Mouse (Mus musculus): ENCODE data around the gene Cntnap2. TPM values are rescaled to one million over a fixed set of nuclear protein-coding genes. Genes with fewer than 3 reads are reported as not detected.

Gene Cntnap2
- polyA plus RNA-seq, 1 experiment from 2014 or later, result 6.9 TPM

DNA sequence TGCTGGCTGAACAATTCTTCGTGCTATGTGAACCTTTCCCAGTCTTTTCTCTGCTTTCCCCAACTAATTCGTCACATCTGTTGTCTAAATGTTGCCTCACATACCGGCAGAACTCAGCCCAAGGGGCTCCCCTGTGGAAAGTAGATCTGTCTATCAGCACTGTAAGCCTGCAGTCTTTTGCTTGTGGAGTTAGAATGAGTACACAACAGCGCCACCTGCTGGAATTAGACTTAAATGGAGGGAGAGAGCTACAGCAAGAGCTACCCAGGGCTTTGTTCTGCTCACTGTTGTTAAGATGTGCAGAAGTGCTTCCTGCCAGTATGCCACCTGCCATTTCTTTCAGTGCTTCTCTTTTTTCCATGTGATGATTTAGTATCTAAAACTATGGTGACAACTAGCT lies 1954.4 kb downstream of the Cntnap2 start:
- Histone ChIP-seq H3K4me1 (ENCODE audit: control insufficient read depth, insufficient read depth, low read length) (no peaks in the 10 kb centered on the region), H3K9ac (ENCODE audit: low read length) (no peak overlapping the region), H3K4me2 (ENCODE audit: low read depth) (no peak overlapping the region), H3K4me3 (ENCODE audit: low read depth, low read length) (no peak overlapping the region), H3K27ac (ENCODE audit: low read depth, low read length) (no peak overlapping the region), H3K36me3 (ENCODE audit: control insufficient read depth, insufficient read depth, low read length) (no peaks in the 10 kb centered on the region), H3K27me3 (ENCODE audit: control insufficient read depth, insufficient read depth, low read length) (no peaks in the 10 kb centered on the region), H3K9me3 (ENCODE audit: control insufficient read depth, low read length) (no peaks in the 10 kb centered on the region)
- 16% methylated on average over 4 of the region's 4 CpGs for WGBS
- ATAC-seq (ENCODE audit: insufficient read depth, low FRiP score, low TSS enrichment) (peak; percentile 91), DNase-seq (ENCODE audit: low spot score) (peak; percentile 89)

GRCm38 (mm10) chr6:47014886-47015586 lies 1955.9 kb downstream of the Cntnap2 start:
- 80% methylated on average over 1 of the region's 1 CpGs for WGBS
- DNase-seq (ENCODE audit: low spot score), result no peak
- ATAC-seq (ENCODE audit: insufficient read depth, low FRiP score, low TSS enrichment), result no peak

DNA sequence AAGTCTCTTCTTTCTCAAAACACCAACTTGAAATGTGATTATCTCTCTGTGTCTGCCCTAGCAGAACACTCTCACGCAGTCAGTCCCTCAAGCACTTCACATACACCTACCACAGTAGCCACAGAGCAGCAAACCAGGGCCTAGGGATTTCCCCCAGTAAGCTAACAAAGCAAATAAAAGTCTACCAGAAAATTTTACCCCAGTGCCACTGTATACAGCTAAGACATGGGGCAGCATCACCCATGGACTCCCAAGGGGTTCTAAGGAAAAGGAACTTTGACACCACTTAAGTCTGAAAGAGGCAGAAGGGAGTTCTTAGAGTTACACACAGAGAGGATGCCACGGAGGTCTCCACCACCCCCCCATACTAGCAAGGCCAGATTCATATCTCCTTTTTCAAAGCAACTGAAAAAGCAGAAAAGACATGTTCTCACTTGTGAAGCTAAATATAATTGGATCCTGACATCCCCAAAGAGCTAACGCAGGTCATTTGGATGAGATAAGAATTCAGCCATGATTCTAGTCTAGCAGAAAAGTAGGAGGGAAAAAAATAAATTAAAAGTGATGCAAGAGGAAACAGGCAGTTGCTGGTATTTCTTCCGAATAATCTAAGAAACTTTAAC lies 1967.0 kb downstream of the Cntnap2 start:
- no peaks in the 10 kb centered on the region for H3K9me3 ChIP-seq (ENCODE audit: control insufficient read depth, low read length)
- no peak overlapping the region for H3K4me2 ChIP-seq (ENCODE audit: low read depth)
- H3K36me3 ChIP-seq (ENCODE audit: control insufficient read depth, insufficient read depth, low read length), result no peaks in the 10 kb centered on the region
- no peaks in the 10 kb centered on the region for H3K4me1 ChIP-seq (ENCODE audit: control insufficient read depth, insufficient read depth, low read length)
- DNase-seq (ENCODE audit: low spot score) (no peak), ATAC-seq (ENCODE audit: insufficient read depth, low FRiP score, low TSS enrichment) (no peak)
- H3K4me3 ChIP-seq (ENCODE audit: low read depth, low read length), result no peak overlapping the region
- H3K27me3 ChIP-seq (ENCODE audit: control insufficient read depth, insufficient read depth, low read length), result no peaks in the 10 kb centered on the region
- H3K27ac ChIP-seq (ENCODE audit: low read depth, low read length), result no peak overlapping the region
- 80% methylated on average over 4 of the region's 4 CpGs for WGBS
- H3K9ac ChIP-seq (ENCODE audit: low read length), result no peak overlapping the region

More at GRCm38 (mm10) chr6:47014886-47015586, 1955.9 kb downstream of the Cntnap2 start:
- Histone ChIP-seq H3K9ac (ENCODE audit: low read length) (no peak overlapping the region), H3K4me3 (ENCODE audit: low read depth, low read length) (no peak overlapping the region), H3K9me3 (ENCODE audit: control insufficient read depth, low read length) (no peaks in the 10 kb centered on the region), H3K27ac (ENCODE audit: low read depth, low read length) (no peak overlapping the region), H3K4me2 (ENCODE audit: low read depth) (no peak overlapping the region), H3K27me3 (ENCODE audit: control insufficient read depth, insufficient read depth, low read length) (no peaks in the 10 kb centered on the region), H3K4me1 (ENCODE audit: control insufficient read depth, insufficient read depth, low read length) (no peaks in the 10 kb centered on the region), H3K36me3 (ENCODE audit: control insufficient read depth, insufficient read depth, low read length) (no peaks in the 10 kb centered on the region)

DNA sequence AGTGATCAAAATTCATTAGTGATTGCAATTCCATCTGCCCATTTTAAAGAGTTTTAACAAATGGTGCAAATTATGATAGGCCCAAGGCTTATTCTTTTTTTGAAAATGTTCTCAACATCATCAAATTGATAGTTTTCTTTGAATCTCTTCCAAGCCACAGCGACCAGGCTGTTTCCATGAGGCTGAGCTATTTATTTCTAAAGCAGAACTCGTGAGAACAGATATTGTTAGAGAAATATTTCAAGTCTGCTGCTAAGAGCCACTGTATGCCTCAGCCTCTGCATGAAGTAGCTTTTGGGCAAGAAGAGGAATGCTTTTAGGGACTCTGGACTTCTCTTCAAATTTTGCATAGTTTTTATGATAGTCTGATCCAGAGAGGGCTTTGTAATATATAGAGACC lies 1972.2 kb downstream of the Cntnap2 start:
- H3K9ac ChIP-seq (ENCODE audit: low read length), result no peak overlapping the region
- no peak overlapping the region for H3K4me3 ChIP-seq (ENCODE audit: low read depth, low read length)
- no peak overlapping the region for H3K27ac ChIP-seq (ENCODE audit: low read depth, low read length)
- no peak overlapping the region for H3K4me2 ChIP-seq (ENCODE audit: low read depth)
- 85% methylated on average over 2 of the region's 2 CpGs for WGBS
- H3K36me3 ChIP-seq (ENCODE audit: control insufficient read depth, insufficient read depth, low read length), result no peaks in the 10 kb centered on the region
- H3K9me3 ChIP-seq (ENCODE audit: control insufficient read depth, low read length), result no peaks in the 10 kb centered on the region
- no peaks in the 10 kb centered on the region for H3K4me1 ChIP-seq (ENCODE audit: control insufficient read depth, insufficient read depth, low read length)
- H3K27me3 ChIP-seq (ENCODE audit: control insufficient read depth, insufficient read depth, low read length), result no peaks in the 10 kb centered on the region
- ATAC-seq (ENCODE audit: insufficient read depth, low FRiP score, low TSS enrichment), result no peak
- no peak for DNase-seq (ENCODE audit: low spot score)

DNA sequence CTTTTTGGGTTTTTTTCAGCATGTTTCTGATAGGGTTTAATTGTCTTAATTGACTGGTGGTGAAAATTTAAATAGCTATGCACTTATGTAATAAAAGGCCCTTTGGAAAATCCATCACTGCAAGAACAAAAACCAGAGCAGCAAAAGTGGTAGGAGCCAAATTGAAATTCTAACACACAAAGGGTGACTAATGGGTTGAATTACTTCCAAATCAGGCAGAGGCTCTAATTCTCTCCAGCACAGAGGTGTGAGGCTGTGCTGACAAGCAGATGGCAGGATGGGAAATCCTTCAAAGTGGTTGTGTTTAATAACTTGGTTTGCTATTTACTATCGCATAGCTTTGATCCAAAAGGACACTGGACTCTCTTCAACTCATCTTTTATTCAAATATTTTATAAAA lies 1983.4 kb downstream of the Cntnap2 start:
- Histone ChIP-seq H3K27me3 (ENCODE audit: control insufficient read depth, insufficient read depth, low read length) (no peaks in the 10 kb centered on the region), H3K9me3 (ENCODE audit: control insufficient read depth, low read length) (no peaks in the 10 kb centered on the region), H3K27ac (ENCODE audit: low read depth, low read length) (no peak overlapping the region), H3K4me3 (ENCODE audit: low read depth, low read length) (no peak overlapping the region), H3K4me2 (ENCODE audit: low read depth) (no peak overlapping the region), H3K4me1 (ENCODE audit: control insufficient read depth, insufficient read depth, low read length) (no peaks in the 10 kb centered on the region), H3K36me3 (ENCODE audit: control insufficient read depth, insufficient read depth, low read length) (no peaks in the 10 kb centered on the region), H3K9ac (ENCODE audit: low read length) (no peak overlapping the region)
- DNase-seq (ENCODE audit: low spot score) (no peak), ATAC-seq (ENCODE audit: insufficient read depth, low FRiP score, low TSS enrichment) (no peak)
- 80% methylated on average over 1 of the region's 1 CpGs for WGBS

GRCm38 (mm10) chr6:47043586-47043985 lies 1984.4 kb downstream of the Cntnap2 start:
- Histone ChIP-seq H3K27me3 (ENCODE audit: control insufficient read depth, insufficient read depth, low read length) (no peaks in the 10 kb centered on the region), H3K9me3 (ENCODE audit: control insufficient read depth, low read length) (no peaks in the 10 kb centered on the region), H3K4me1 (ENCODE audit: control insufficient read depth, insufficient read depth, low read length) (no peaks in the 10 kb centered on the region), H3K36me3 (ENCODE audit: control insufficient read depth, insufficient read depth, low read length) (no peaks in the 10 kb centered on the region), H3K9ac (ENCODE audit: low read length) (no peak overlapping the region), H3K4me3 (ENCODE audit: low read depth, low read length) (no peak overlapping the region), H3K4me2 (ENCODE audit: low read depth) (no peak overlapping the region), H3K27ac (ENCODE audit: low read depth, low read length) (no peak overlapping the region)
- no peak for DNase-seq (ENCODE audit: low spot score)
- WGBS, result 86% methylated on average over 1 of the region's 1 CpGs
- ATAC-seq (ENCODE audit: insufficient read depth, low FRiP score, low TSS enrichment), result no peak

DNA sequence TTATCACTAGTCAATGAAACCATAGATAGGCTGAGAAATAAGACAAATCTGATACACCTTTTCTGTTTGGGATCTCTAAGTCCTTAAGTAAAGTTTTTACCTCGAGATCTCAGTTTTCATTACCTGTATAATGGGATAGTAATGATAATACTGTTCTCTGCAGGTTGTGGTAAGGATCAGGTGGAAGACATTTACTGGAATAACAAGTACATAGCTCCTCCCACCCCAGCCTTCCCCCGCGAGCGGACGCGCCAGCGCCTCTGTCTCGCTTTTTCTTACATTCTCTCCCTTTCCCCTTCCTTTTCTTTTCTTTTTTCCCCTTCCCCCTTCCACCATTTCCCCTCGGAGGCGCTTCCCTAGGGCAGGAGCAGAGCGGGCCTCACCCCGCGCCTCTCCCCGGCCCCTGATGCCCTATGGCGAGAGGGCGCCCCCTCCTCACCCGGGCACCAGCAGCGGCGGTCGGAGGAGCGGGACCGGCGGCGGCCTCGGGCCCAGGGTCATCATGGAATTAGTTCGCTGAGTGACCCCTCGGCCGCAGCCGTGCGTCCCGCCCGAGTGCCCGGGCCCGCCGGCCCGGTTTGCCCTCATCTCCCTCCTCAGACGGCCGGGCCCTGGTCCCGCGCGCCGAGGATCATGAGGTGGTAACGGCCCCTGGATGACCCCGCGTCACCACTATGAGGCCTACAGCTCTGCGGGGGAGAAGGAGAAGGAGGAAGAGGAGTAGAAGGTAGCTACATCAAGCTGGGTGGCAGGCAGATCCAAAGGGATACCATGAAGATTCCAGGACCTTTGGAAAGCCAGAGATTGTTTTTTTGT lies 1985.4 kb downstream of the Cntnap2 start:
- DNase-seq (ENCODE audit: low spot score) (peak; percentile 30), ATAC-seq (ENCODE audit: insufficient read depth, low FRiP score, low TSS enrichment) (peak; percentile 53)
- Histone ChIP-seq H3K9ac (ENCODE audit: low read length) (peak overlapping the region; percentile 53), H3K4me1 (ENCODE audit: control insufficient read depth, insufficient read depth, low read length) (no peaks in the 10 kb centered on the region), H3K36me3 (ENCODE audit: control insufficient read depth, insufficient read depth, low read length) (no peaks in the 10 kb centered on the region), H3K27me3 (ENCODE audit: control insufficient read depth, insufficient read depth, low read length) (no peaks in the 10 kb centered on the region), H3K4me2 (ENCODE audit: low read depth) (peak overlapping the region; percentile 58), H3K9me3 (ENCODE audit: control insufficient read depth, low read length) (no peaks in the 10 kb centered on the region), H3K27ac (ENCODE audit: low read depth, low read length) (no peak overlapping the region), H3K4me3 (ENCODE audit: low read depth, low read length) (peak overlapping the region; percentile 34)
- 1% methylated on average over 46 of the region's 46 CpGs for WGBS

DNA sequence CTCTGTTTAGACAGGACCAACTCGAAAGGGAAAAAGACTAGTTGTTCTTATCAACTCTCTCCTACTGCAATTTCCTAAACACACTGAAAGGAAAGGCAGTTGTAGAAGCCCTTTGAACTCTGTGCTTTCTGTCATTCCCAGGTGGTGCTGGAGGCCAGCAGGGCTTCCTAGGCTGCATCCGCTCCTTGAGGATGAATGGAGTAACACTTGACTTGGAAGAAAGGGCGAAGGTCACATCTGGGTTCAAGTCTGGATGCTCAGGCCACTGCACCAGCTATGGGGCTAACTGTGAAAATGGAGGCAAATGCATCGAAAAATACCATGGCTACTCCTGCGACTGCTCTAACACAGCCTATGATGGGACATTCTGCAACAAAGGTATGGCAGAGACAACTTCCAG lies 1989.9 kb downstream of the Cntnap2 start:
- Histone ChIP-seq H3K4me1 (ENCODE audit: control insufficient read depth, insufficient read depth, low read length) (no peaks in the 10 kb centered on the region), H3K4me3 (ENCODE audit: low read depth, low read length) (no peak overlapping the region), H3K36me3 (ENCODE audit: control insufficient read depth, insufficient read depth, low read length) (no peaks in the 10 kb centered on the region), H3K27ac (ENCODE audit: low read depth, low read length) (no peak overlapping the region), H3K27me3 (ENCODE audit: control insufficient read depth, insufficient read depth, low read length) (no peaks in the 10 kb centered on the region), H3K9me3 (ENCODE audit: control insufficient read depth, low read length) (no peaks in the 10 kb centered on the region), H3K4me2 (ENCODE audit: low read depth) (no peak overlapping the region), H3K9ac (ENCODE audit: low read length) (no peak overlapping the region)
- DNase-seq (ENCODE audit: low spot score), result peak; percentile 10
- no peak for ATAC-seq (ENCODE audit: insufficient read depth, low FRiP score, low TSS enrichment)
- 67% methylated on average over 5 of the region's 5 CpGs for WGBS

Data from neural tube, embryonic 11.5 days (tissue).